Comparison of ENCODE assay signal across 15 mouse cellular contexts in the genomic region with DNA sequence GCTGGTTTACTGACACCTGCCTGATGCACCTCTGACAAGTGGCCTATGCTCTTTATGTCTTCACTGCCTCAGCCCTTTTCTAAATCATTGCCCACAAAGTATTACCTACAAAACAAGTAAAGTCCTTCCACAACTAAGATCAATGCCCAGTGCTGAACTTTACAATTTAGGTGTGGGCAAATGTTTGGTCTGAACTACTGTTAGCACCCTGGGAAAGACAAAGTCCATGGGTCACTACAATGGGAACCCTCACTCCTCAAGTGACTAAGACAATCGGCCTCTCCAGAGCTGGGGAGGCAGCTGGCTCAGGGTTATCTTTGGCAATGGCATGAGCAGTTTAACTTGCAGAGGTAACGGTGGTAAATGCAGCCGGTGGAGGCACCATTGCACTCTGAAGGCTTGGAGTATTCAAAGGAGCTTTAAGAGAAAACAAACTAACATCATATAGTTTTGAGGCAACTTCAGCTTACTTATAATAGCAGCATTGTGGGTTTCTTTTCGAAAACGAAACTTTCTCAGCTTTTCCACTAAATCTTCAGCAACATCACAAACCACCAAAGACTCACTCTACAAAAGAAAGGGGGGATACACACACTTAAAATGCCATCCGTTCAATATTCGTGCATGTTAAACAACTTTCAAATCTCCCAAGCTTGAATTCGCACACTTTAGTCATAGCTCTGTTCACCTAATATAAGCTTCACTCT. TPM values are rescaled to one million over a fixed set of nuclear protein-coding genes. Genes with fewer than 3 reads are reported as not detected.
"Had no signal": no experiment of that assay in that cellular context is flagged by ENCODE, and none has a peak within 500 bp of the region (broad histone marks: within the 10 kb centered on the region; RNA-seq: fewer than 3 reads in every experiment).

No protein-coding gene starts in this region.

- H3K27me3 ChIP-seq: kidney, embryonic 15.5 days; lung, embryonic 15.5 days; megakaryocyte, embryonic 14.5 days had no signal

- H3K9me3 ChIP-seq: kidney, embryonic 15.5 days; lung, embryonic 15.5 days; megakaryocyte, embryonic 14.5 days had no signal

- ATAC-seq: intestine, postnatal 0 days had no signal

- H3K27ac ChIP-seq: kidney, embryonic 15.5 days; lung, embryonic 15.5 days had no signal

- DNase-seq: kidney, adult 8-10 months; kidney, postnatal 14 days; kidney, postnatal 4 days; lung, adult 18-20 months; lung, postnatal 10 days; lung, postnatal 36 days; midbrain, embryonic 14.5 days; thymus, adult 18-20 months; thymus, postnatal 36 days had no signal

- H3K4me3 ChIP-seq: kidney, embryonic 15.5 days; lung, embryonic 15.5 days; megakaryocyte, embryonic 14.5 days had no signal

- H3K4me2 ChIP-seq: kidney, embryonic 15.5 days; lung, embryonic 15.5 days; midbrain, embryonic 11.5 days had no signal

- H3K9ac ChIP-seq: kidney, embryonic 15.5 days; lung, embryonic 15.5 days had no signal

RNA-seq across cellular contexts. Expression of a gene that starts 56.7 kb away (rescaled TPM):
- total RNA-seq: layer of hippocampus, adult 18-20 months had no signal
